Mouse (Mus musculus) stomach, postnatal 0 days (tissue): ENCODE measurements around the gene Tspan12.

Source experiments
- CTCF ChIP-seq: IDR thresholded peaks from 2 replicates; pipeline ENCODE4 v1.5.1; 2016; ENCODE audit warnings: antibody characterized with exemption, low read depth, mild to moderate bottlenecking, moderate library complexity
- EP300 ChIP-seq: optimal IDR thresholded peaks from 2 replicates; pipeline ENCODE3; 2016; ENCODE audit warnings: antibody characterized with exemption

DNA sequence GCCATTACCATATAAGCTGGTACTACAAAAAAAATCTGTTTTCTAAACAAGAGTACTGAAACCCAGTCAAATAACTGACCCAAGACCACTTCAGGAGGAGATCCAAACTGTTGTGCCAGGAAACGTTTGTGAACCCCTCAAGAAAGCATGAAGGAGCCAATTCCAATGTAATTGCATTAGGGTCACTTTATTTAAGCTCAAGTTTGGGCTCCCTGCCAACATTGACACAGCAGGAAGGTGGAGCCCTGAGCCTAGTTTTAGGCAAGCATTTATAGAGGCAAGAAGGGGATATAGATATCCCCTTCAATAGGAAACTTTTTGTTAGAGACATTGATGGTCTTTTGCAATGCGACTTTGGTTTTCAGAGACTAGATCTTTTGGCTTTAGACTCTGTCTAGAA, 111.7 kb downstream of the Tspan12 start:
- TF ChIP-seq CTCF, result no peak
- no peak for TF ChIP-seq EP300
